Mouse (Mus musculus) urinary bladder, adult 18-20 months (tissue): ENCODE results near the gene Spata32.

Experiments
- DNase-seq, 2 experiments: peaks; one replicate each; pipeline ENCODE4 v3.0.0; 2022; ENCODE audit warnings: low spot score in 2 of 2, mixed read lengths in 2 of 2

Spata32 gene

DNA sequence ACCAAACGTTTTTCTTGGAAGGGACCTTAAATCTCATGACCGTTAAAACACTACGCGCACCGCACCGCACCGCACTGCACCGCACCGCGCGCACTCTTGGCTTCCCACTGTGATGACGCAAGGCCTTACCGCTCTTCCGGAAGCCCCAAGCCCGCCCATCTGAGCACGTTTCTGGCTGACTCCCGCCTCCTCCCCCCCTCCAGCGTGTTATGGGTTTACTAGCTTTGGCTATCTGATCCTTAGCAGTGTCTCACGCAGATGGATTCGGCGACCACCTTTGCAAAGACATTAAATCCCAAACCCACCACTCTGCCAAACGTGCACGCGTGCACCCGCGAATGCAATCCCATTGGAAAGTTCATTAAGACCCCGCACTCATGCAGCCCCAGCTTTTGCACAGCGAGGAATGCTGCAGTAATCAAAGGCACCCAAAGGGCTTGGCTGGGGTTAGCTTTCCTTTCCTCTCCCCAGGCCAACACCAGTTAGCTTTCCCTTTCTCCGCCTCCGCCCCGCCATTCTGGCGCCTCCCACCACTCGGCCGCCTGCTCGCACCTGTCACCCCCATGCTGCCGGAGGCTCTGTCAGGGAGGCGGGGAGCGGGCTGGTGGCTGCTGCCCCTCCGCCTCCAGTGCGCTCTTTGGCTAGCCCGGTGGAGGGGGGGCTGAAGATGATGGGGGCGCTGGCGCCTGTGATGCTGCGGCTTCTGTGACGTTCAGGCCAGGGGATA is at the start of gene Spata32:
Gene Spata32, minus strand, starts transcription at position 643 of the 727 bp plus-strand sequence.
- DNase-seq = peak; percentile 45 to 55

DNA sequence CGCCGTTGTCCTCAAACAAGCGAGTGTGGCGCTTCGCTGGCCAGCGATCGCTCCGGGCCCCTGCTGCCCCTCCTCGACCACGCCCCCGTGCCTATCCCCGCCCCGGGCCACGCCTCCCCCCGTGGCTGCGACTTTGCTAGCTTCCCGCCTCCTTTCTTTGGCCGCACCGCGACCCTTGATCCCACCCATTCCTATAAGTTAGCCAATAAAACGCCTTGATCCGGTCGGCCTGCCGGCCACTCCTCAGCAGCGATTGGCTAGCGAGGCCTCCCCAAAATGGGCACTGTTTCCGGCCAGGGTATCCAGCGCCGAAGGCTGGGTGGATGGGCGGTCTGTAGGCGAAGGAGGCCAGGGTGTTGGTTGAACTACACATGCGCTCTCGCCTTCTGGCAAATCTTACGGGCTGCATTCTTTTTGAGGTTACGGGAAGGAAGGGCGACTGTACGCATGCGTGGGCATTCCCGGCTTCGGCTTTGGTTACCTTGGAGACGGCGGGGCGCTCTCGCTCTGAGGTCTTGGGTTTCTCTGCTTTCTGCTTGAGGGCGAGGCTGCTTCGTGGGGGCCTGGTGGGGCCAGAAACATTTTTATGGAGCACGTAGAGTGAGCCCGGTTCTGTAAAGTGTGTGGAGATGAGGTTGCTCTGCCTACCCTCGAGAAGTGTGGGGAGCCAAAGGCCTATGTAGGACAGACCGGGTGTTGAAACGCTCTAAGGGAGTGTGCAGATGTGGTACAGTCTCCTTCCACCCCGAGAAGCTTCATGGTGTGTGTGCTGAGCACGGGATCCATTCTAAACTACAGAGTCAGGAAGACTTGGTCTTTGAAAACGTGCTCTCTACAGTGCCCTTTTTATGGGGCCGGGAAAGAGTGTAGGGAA is 49.4 kb upstream of the Spata32 start, which contains the start of gene Map3k14:
Gene Map3k14, minus strand, starts transcription at position 127 of the 874 bp plus-strand sequence.
- peak; percentile 99 to 100 for DNase-seq

DNA sequence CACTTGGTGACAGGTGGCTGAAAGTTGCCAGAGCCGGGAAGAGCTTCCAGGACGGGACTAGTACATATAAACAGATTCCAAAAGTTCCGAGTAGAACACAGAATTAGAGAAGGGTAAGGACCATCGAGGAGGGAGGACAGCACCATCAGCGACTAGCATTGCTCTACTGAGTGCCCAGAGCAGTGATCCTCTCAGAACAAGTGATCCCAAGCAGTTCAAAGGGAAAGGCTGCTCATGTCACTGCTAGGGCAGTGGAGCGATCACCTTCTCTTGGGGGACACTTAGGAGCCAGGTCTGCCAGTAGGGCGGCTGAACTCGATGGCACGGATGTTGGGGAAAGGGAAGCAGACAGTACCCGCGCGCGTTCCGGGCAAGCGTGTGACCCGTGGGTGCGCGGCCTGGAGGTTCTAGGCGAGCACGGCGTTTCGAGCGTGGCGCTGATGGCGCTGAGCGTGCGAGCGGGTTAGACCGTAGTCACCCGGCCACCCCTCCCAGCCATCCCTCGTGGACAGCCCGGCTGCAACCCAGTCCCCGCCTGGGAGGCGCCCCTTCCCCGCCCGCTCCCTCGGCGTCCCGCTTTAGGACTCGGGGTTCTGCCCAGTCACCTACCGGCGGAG is 48.6 kb upstream of the Spata32 start:
- DNase-seq = no peak

DNA sequence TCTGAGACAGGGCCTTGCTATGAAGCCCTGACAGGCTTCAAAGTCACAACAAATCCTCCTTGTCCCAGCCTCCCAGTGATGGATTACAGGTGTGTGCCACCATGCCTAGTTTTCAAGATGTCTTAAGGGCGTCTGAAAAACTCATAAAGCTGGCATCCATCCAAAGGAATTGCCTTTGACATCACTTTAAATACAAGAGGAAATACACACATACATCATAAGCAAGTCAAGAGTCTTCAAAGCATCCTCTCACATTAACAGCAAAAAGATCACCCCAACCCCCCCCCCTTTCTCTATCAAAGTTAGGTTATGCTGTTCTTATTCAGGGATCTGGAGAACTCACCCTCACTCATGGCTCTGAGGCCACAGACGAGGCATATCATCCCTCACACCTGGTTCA is 47.6 kb upstream of the Spata32 start:
- no peak for DNase-seq

DNA sequence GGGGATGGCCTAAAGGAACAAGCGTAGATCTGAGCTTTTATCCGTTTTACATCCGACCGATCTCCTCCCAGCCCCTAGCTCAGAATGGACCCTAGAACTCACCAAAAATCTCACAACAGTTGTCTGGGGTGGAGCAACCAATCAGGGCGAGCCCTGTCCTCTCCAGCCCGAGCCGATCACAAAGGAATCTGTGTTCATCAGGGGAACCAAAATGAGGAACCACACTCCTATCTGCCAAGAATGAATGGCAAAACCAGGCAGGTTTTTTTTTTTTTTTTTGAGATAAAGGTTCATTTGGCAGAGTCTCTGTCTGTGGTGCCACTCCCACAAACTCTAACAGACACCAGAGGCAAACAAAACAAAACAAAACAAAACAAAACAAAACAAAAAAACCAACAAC is 47.0 kb upstream of the Spata32 start:
- DNase-seq = no peak

DNA sequence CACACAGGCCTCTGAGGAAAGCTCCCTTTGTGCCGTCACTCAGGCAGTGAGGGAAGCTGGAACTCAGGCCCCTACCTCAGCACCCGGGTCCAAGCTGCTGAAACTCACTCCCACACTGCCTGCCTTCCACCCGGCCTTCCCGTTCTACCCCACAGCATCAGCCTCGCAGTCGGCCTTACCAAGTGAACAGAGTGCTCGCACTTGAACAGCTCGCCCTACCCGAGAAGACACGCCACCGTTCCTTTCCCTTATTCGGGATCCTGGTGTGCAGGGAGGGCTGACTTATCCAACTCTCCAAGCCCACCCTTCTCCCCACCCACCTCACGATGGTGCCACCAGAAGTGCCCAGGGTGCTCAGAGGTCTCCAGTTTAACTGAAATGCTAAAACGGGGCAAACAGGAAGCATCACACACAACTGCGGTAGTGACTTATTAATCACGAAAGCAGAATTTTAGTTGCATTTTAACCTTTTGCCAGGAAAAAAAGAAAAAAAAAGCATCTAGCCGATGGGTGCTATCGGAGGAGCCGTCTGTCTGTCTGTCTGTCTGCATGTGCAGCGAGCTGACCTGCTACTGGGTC is 46.3 kb upstream of the Spata32 start:
- DNase-seq = no peak

DNA sequence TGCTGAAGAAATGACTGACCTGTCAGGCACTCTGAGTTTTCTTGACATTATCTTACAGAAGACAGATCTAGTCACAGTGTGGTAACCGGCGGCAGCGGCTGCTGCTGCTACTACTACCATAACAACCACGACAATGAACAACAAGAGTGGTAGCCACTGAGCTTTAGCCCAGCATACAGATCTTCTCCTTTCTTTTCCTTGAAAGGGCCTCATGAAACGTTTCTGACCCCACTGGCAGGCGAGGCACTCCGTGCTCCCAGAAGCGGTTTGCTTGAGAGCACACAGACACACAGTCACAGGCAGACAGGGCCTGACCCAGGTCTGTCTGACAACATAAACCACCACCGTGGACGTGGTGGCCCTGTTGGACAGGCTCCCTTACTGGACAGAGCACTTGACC is 45.3 kb upstream of the Spata32 start:
- DNase-seq = no peak

DNA sequence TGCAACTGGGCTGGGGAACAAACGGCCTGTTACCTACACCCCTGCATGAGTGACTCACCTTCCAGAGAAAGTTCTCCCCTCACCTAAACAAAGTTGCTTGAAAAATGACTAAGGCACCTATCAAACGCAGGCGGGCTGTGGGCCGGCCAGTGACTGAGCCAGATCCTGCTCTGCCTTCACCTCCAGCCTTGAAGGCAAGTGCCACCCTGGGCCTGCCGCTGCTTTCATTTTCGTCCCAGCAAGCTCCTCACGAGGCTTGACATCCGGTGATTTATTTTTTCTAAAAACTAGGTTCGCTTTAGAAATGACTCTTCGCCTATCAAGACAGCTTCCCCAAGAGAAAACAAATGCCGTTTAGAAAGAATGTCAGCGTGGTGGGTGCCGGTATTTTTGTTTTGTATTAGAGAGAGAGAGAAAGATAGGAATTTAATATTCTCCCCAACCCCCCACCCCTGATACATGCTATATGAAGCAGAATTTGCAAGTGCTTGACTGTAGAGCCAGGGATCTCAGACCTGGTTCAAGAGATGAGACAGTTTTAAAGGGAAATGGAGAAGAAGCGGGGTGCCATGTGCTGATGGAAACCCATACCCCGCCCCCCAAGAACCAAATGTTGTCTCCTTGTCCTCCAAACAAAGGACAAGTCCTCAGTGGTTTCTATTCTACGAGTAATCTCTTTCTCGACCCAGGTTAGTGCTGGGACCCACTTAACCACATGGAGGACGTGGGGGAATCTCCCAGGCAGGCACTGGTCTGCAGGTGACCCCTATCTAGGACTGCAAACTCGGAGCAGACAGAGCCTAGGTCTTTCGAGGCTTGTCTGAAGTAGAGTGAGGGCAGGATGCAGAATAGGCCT is 44.4 kb upstream of the Spata32 start:
- peak; percentile 47 to 66 for DNase-seq

DNA sequence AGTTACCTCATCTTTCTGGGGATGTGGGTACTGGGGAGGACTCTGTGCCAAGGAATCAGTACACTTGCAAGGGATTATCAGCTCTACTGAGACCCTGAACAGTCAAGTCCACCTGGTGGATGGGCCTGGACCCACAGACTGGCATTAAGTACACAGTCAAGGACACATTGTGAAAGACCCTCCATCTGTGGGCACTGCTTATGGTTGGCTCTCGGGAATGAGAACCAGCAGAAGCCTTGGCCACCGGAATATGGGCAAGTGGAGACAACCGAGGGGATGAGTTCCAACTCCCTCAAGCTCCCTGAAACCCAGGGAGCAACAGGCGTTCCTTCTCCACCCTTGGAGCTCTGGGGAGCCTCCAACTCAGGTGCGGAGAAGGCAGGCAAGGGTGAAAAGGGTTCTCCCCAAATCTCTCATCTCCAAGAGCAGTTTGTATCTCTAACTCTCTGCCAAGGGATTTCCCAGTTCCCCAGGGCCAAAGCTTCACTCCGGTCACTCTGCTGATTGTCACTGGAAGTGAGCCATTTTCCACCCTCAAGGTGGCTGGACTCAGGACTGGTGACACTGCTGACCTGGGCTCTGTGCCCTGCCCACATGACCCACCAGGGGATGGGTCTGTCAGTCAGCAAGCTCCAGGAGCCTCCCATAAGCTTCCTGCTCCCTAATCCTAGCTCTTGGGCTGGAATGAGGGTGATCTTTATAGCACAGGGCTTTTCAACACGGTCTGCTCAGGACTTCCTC is 43.6 kb upstream of the Spata32 start:
- no peak for DNase-seq

DNA sequence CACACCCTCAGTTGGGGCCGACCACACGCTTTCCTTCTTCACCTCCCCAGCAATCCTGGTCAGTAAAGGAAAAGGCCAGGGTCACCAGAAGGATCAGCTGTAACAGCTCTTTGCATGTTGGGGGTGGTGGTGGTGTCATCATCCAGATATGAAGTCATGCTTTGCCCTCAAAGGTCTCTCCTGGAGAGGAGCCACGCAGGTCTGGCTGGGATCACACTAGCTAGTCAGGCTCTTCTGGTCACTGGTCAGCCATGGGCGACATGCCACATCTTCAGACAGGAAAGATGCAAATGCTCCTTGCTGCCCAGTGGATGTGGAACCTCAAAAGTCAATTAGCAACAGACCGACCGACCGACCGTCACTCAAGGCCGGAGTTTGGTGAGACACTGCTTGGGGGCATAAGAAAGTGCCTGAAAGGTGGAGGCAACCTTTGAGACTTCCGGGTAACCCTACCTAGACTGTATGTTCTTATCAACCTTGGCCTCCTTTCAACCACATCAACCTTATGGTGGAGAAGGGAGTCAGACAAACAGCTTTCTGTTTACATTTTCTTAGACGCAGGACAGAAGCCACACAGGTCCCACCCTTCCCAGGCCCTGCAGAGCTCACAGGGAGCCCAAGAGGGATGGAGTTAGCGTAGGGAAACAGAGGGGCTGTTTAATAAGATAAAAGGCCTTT is 42.4 kb upstream of the Spata32 start:
- DNase-seq = no peak

DNA sequence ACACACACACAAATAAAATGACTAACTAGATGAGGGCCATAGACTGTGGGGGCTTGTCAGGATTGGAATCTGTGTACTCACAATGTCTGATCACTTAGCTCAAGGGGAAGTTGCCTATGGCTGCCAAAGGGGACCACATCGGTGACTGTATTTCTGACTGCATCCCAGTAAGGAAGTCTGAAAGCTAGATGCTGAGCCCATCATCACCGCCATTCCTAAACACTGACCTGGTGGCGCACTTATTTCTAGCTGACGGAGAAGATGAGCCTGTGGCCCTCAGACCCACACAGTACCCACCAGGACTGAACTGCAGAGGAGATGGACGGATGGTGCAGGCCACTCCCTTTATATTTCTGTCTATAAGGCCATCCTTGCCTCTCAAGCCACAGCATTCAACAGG is 41.8 kb upstream of the Spata32 start:
- DNase-seq = no peak

DNA sequence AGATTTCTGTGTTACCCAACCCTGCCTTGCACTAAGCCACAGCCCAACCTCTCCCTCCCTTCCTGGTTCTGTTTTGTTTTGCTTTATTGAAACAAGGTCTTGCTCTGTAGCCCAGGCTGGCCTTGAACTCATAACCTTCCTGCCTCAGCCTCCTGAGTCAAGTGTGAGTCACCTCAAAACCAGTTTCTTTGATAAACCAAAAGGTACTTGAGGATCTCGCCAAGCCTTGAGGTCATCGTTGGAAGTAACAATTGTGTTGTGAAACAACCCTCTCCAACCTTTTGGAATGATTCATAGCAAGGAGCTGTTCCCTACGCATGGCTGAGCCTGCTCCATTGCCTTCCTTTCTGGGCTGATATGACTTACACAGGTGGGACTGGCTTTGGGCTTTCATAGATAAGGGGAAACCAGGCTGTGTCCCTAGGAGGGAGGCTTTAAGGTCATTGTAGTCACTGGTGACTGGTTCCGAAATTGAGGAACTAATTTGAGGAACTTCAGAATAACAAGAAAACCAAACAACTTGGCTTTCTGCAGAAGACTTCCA is 39.8 kb upstream of the Spata32 start:
- no peak for DNase-seq

DNA sequence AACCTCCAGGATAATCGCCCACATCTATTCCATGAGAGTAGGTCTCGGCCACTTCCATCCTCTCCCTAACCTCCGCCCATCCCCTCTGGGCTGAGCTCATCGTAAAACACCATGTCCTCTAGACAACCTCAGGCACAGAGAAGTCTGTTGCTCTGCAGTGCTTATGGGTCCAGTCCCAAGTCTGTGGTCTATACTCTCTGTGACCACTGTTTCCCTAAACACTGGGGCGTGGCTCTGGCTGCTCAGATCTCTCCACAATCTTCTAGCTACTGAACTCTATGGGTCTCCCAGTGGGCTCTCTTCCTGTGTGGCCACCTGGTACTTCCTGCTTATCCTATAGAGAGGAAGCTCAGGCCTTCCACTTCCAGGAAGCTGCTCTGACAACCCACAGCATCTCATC is 35.4 kb upstream of the Spata32 start:
- no peak for DNase-seq

DNA sequence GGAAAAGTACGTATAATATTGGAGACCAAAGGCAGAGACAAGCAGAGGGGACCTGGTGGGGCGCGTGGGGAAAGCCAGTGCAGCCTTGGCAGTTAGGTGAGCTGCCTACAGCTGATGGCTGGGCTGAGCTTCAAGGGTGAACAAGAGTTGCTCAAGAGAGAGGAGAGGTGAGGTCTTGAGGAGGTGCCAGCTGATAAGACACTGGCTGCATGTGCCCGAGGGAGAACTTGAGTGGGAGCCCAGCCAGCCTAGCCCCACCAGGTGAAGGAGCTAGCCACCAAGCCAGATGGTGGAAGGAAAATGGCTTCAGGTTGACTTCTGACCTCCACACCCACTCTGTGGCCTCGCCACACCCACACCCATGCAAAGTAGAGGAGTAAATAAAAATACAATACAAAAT is 34.1 kb upstream of the Spata32 start:
- DNase-seq = no peak

DNA sequence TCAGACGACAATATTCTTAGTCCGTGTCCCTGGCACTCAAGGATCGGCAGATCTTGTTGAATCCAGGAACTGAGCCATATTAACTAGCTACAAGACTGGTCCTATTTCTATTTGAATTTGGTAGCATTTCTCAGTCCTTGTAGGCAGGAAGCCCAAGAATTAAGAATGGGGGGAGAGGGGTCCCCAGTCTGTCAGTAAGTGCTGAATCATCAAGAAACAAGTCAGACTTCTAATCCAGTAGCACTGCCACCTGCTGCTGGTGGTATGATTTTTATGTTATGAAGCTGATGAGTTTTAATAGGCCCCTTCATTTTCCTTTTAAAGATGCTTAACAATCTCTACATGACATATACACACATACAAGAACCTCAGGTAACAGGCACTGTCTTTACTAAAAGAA is 32.1 kb upstream of the Spata32 start:
- DNase-seq = no peak

DNA sequence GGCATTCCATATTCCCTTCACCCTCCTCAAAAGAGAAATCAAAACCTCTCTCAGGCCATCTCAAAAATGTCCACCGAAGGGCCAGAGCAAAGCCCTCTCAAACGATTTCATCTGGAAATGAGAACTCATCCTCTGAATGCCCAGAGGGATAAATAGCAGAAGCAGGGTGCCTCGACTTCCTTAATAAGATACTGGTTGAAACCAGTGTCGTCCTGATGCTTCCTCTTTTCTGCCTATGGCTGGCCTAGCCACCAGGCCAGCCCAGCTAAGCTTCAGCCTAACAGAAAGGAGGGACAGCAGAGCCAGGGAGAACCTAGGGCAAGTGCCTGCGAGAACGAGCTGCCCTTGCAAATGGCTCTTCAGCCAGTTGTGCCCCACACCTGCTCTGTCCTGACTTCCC is 31.3 kb upstream of the Spata32 start:
- DNase-seq = no peak

DNA sequence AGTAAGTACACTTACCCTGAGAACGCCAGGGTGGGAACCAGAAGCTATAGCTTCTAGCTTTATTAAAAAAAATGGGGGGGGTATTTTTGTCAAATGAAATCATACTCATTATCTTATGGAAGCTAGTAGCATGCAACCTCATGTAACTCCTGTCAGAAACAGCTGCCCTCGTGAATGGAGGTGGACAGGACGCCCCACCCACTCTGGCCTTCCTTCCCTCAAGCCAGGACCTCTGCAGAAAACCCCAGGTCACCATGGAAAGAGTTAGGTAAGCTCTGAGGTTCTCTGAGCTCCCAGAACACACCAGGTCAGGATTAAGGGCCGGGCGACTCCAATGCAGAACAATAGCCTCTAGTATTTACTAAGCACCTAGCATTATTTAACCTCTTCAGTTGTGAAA is 30.6 kb upstream of the Spata32 start:
- DNase-seq = no peak

DNA sequence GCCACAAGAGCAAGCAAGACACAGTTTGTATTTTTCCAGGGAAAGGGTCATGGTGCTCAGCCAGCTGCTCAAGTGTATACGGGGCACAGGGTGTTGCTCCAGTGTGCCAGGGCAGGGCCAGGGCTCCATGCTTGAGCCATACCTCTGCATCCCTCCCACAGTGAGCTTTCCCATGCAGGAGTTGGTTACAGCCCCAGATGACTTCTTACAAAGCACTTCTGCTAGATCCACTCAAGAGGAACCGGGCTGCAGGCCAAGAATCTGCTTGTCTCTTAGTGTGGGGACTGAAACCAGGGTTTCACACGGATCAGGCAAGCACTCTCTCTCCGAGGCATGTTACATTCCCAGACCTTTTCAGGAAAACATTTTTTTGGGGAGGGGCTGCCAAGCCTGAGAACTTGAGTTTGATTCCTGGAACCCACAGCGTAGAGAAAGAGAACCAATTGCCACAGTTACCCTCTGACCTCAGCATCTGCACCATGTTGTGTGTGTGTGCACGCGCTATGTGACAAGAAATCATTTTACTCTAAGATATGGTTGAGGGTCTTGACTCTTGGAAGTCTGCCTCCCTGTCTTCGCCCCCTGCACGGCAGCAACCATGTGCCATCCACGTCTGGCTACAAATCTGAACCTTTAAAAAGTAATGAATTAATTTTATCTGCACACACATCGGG is 29.4 kb upstream of the Spata32 start:
- no peak for DNase-seq

DNA sequence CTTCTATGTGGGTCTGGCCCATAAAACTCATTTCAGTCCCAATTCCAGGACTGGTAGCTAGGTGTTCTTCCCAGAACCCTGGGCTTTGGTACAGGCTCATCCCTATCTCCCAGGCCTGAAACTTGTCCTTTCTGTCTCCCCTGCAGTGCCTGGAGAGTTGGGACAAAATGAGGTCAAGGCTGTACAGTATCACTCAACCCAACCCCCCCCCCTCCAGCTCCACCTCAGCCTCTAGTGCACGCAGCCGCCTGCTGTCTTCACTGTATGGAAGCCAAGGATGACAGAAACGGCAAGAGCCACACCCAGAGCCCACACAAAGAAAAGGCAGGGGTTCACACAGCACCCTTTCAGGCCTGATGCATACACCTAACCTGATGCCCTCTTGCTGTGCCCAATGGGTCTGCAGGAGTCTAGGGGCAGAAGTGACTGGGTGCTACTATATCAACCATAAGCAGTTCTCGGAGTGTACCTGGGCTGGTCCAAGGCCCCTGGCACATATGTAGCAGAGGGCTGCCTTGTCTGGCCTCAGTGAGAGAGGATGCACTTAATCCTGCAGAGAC is 28.6 kb upstream of the Spata32 start:
- DNase-seq = no peak
